Mouse (Mus musculus): Measurements from ENCODE around the gene Sec24c. TPM values are rescaled to one million over a fixed set of nuclear protein-coding genes. Genes with fewer than 3 reads are reported as not detected.
"Not testable (repeated sequence)": the region's sequence is repeated elsewhere in the genome, so short reads cannot be mapped to it uniquely, and the experiment has no call there.

The Sec24c gene
- total RNA-seq, 2 experiments from 2014 or later: 40.1 to 88.7 TPM

GRCm38 (mm10) chr14:20695761-20696520 lies 21.8 kb downstream of the Sec24c start:
- ATAC-seq (replicated peaks; ENCODE audit: poor library complexity): no peak

GRCm38 (mm10) chr14:20696986-20697385 lies 22.9 kb downstream of the Sec24c start:
- peak; percentile 68 for ATAC-seq (replicated peaks; ENCODE audit: poor library complexity)

- ATAC-seq (replicated peaks; ENCODE audit: poor library complexity): no peak
Observed at GRCm38 (mm10) chr14:20698515-20698914, 24.4 kb downstream of the Sec24c start.

- ATAC-seq (replicated peaks; ENCODE audit: poor library complexity): no peak
Observed at GRCm38 (mm10) chr14:20700362-20700761, 26.3 kb downstream of the Sec24c start.

GRCm38 (mm10) chr14:20701554-20701953 lies 27.4 kb downstream of the Sec24c start:
- ATAC-seq (replicated peaks; ENCODE audit: poor library complexity): no peak

- ATAC-seq (replicated peaks; ENCODE audit: poor library complexity): no peak; the same call in 1 of the 2 replicates
Observed at GRCm38 (mm10) chr14:20702096-20702740, 28.1 kb downstream of the Sec24c start.

- ATAC-seq (replicated peaks; ENCODE audit: poor library complexity): peak; percentile 84
Observed at GRCm38 (mm10) chr14:20702741-20703381, 28.8 kb downstream of the Sec24c start, which contains the start of gene Chchd1. Chchd1 (plus strand) TSS chr14:20703006.

- not testable (repeated sequence) for ATAC-seq (replicated peaks; ENCODE audit: poor library complexity)
Observed at GRCm38 (mm10) chr14:20703461-20703860, 29.4 kb downstream of the Sec24c start.

- peak; percentile 71 for ATAC-seq (replicated peaks; ENCODE audit: poor library complexity)
Observed at GRCm38 (mm10) chr14:20707201-20708190, 33.4 kb downstream of the Sec24c start, which contains the start of gene Zswim8. Zswim8 (plus strand) TSS chr14:20707552.

GRCm38 (mm10) chr14:20708239-20708638 lies 34.1 kb downstream of the Sec24c start:
- no peak for ATAC-seq (replicated peaks; ENCODE audit: poor library complexity)

- no peak for ATAC-seq (replicated peaks; ENCODE audit: poor library complexity)
Observed at GRCm38 (mm10) chr14:20713832-20714231, 39.7 kb downstream of the Sec24c start.

GRCm38 (mm10) chr14:20718443-20718842 lies 44.3 kb downstream of the Sec24c start:
- no peak for ATAC-seq (replicated peaks; ENCODE audit: poor library complexity)

- ATAC-seq (replicated peaks; ENCODE audit: poor library complexity): no peak
Observed at GRCm38 (mm10) chr14:20719767-20720166, 45.7 kb downstream of the Sec24c start.

- ATAC-seq (replicated peaks; ENCODE audit: poor library complexity): no peak
Observed at GRCm38 (mm10) chr14:20721371-20721770, 47.3 kb downstream of the Sec24c start.

- no peak for ATAC-seq (replicated peaks; ENCODE audit: poor library complexity)
Observed at GRCm38 (mm10) chr14:20723006-20723405, 48.9 kb downstream of the Sec24c start.

- ATAC-seq (replicated peaks; ENCODE audit: poor library complexity): peak; percentile 71
Observed at GRCm38 (mm10) chr14:20724043-20724442, 49.9 kb downstream of the Sec24c start.

- no peak for ATAC-seq (replicated peaks; ENCODE audit: poor library complexity)
Observed at GRCm38 (mm10) chr14:20725660-20726339, 51.7 kb downstream of the Sec24c start.

GRCm38 (mm10) chr14:20729871-20730270 lies 55.8 kb downstream of the Sec24c start:
- no peak for ATAC-seq (replicated peaks; ENCODE audit: poor library complexity)

- no peak for ATAC-seq (replicated peaks; ENCODE audit: poor library complexity)
Observed at GRCm38 (mm10) chr14:20730853-20731602, 56.9 kb downstream of the Sec24c start.

Measured in megakaryocyte progenitor cell, adult 5-6 weeks (primary cell).